Comparison of ENCODE assay signal across 9 mouse cellular contexts in the genomic region with DNA sequence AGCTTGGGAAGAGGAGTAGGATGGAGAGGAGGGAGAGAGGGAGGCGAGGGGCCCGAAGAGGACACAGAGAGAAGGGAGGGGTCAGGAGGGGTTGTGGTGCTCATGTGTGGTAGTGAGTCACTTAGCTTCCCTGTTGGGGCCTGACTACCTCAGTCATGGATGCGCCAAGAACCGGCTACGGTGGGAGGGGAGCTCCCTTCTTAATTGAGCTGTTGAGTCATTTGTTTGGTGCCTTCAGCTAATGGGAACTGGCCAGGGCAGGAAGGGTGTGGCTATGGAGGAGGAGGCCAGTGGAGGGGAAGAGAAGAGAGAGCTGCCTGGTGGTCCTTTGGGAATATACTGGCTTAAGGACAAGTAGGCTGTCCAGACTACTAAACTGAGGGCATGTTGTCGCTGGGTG.
DNase-seq lines count a peak whose midpoint lies in the region; ATAC-seq and TF ChIP-seq lines count a peak whose summit lies in the region.
"Had no signal": no experiment of that assay in that cellular context is flagged by ENCODE, and none has a peak within 500 bp of the region (broad histone marks: within the 10 kb centered on the region; RNA-seq: fewer than 3 reads in every experiment).

No protein-coding gene starts in this region.

- peaks cover 24% of the 10 kb centered on the region for H3K4me1 ChIP-seq in embryonic fibroblast, embryonic 13.5 days (ENCODE audit: control insufficient read depth, insufficient read depth, low read length)
- H3K4me1 ChIP-seq in hindbrain, embryonic 13.5 days (replicated peaks) = peaks cover 57% of the 10 kb centered on the region
- H3K4me1 ChIP-seq in cerebellum, adult 2 months (ENCODE audit: control insufficient read depth, insufficient read depth, low read length) = peaks cover 12% of the 10 kb centered on the region; the same call in 1 of the 2 replicates

- no peak overlapping the region for H3K4me3 ChIP-seq in embryonic fibroblast, embryonic 13.5 days (ENCODE audit: insufficient read depth, low read length)
- H3K4me3 ChIP-seq in hindbrain, embryonic 13.5 days = no peak overlapping the region
- H3K4me3 ChIP-seq in cerebellum, adult 2 months (replicated peaks; ENCODE audit: insufficient read depth, low read depth, low read length) = no peak overlapping the region
- H3K4me3 ChIP-seq: neural tube, embryonic 12.5 days had no signal

- TF ChIP-seq POLR2A in embryonic fibroblast, embryonic 13.5 days (IDR thresholded peaks at IDR 0.05; ENCODE audit: low read depth, low read length) = no peak
- TF ChIP-seq POLR2A in cerebellum, adult 2 months (IDR thresholded peaks at IDR 0.05; ENCODE audit: borderline replicate concordance, insufficient read depth, low read length) = no peak

- WGBS in hindbrain, embryonic 13.5 days = 61% methylated on average over 6 of the region's 6 CpGs
- 68% methylated on average over 6 of the region's 6 CpGs for WGBS in cerebellum, adult 2 months

- H3K4me2 ChIP-seq in hindbrain, embryonic 13.5 days = no peak overlapping the region
- H3K4me2 ChIP-seq: neural tube, embryonic 12.5 days had no signal

- no peak for TF ChIP-seq CTCF in embryonic fibroblast, embryonic 13.5 days (IDR thresholded peaks at IDR 0.05; ENCODE audit: borderline replicate concordance, insufficient read depth, low read length)
- no peak for TF ChIP-seq CTCF in cerebellum, adult 2 months (IDR thresholded peaks at IDR 0.05; ENCODE audit: borderline replicate concordance, insufficient read depth, low read depth, low read length)

- H3K9me3 ChIP-seq in hindbrain, embryonic 13.5 days = no peaks in the 10 kb centered on the region
- H3K9me3 ChIP-seq: neural tube, embryonic 12.5 days had no signal

- peak; percentile 37 for DNase-seq in ovary, postnatal 36 days (ENCODE audit: low spot score)
- DNase-seq in ovary, postnatal 14 days (ENCODE audit: low spot score) = no peak
- peak; percentile 41 for DNase-seq in testis, postnatal 14 days (ENCODE audit: low spot score)
- no peak for DNase-seq in cerebellum, adult 2 months
- DNase-seq in spleen, postnatal 4 days (ENCODE audit: low spot score in 2 of 2) = no peak
- DNase-seq in embryo, embryonic 11 days = no peak

- H3K27me3 ChIP-seq in hindbrain, embryonic 13.5 days = no peaks in the 10 kb centered on the region
- no peaks in the 10 kb centered on the region for H3K27me3 ChIP-seq in cerebellum, adult 2 months (ENCODE audit: control insufficient read depth, insufficient read depth, low read length)
- H3K27me3 ChIP-seq: neural tube, embryonic 12.5 days had no signal

- ATAC-seq in hindbrain, embryonic 13.5 days (ENCODE audit: low FRiP score) = no peak

- H3K9ac ChIP-seq in hindbrain, embryonic 13.5 days = no peak overlapping the region
- H3K9ac ChIP-seq: neural tube, embryonic 12.5 days had no signal

- H3K27ac ChIP-seq in embryonic fibroblast, embryonic 13.5 days (ENCODE audit: insufficient read depth, low read length) = peak overlapping the region; percentile 12
- H3K27ac ChIP-seq in hindbrain, embryonic 13.5 days = peak overlapping the region; percentile 56; the same call in 1 of the 2 replicates
- no peak overlapping the region for H3K27ac ChIP-seq in cerebellum, adult 2 months (ENCODE audit: insufficient read depth, low read length)
- H3K27ac ChIP-seq: neural tube, embryonic 12.5 days had no signal

- H3K36me3 ChIP-seq in hindbrain, embryonic 13.5 days = no peaks in the 10 kb centered on the region
- H3K36me3 ChIP-seq: neural tube, embryonic 12.5 days had no signal

Comparison
In these comparisons a context has a peak if more than half of its experiments do, and no peak if none do; other contexts are left out.
1. DNase-seq: peak in ovary, postnatal 36 days (single experiment) and testis, postnatal 14 days (single experiment); none in ovary, postnatal 14 days (single experiment), cerebellum, adult 2 months (0 of 2), spleen, postnatal 4 days (0 of 2) and embryo, embryonic 11 days (single experiment).